Mouse (Mus musculus) hindbrain, embryonic 12.5 days (tissue): ENCODE measurements around the gene Ccdc141. TPM values are rescaled to one million over a fixed set of nuclear protein-coding genes. Genes with fewer than 3 reads are reported as not detected.

Experiments
- ATAC-seq: fragments of 200-750 bp; cut with Nextera tagmentation; 2 replicates; pipeline ENCODE4 v1.8.0; 2017; ENCODE audit warnings: moderate TSS enrichment; ENCODE audit not compliant: low FRiP score
- H3K27ac ChIP-seq: fragments of 300-500 bp; sonication (generic); 2 replicates; pipeline ENCODE4 v1.5.1; 2016; ENCODE audit warnings: mild to moderate bottlenecking
- H3K27me3 ChIP-seq: fragments of 300-500 bp; sonication (generic); 2 replicates; pipeline ENCODE4 v1.6.1; 2016; ENCODE audit warnings: mild to moderate bottlenecking
- H3K36me3 ChIP-seq: fragments of 300-500 bp; sonication (generic); 2 replicates; pipeline ENCODE4 v1.6.1; 2016; ENCODE audit warnings: mild to moderate bottlenecking
- H3K4me1 ChIP-seq: fragments of 300-500 bp; sonication (generic); 2 replicates; pipeline ENCODE4 v1.6.1; 2016
- H3K4me2 ChIP-seq: fragments of 300-500 bp; sonication (generic); replicated peaks from 2 replicates; pipeline ENCODE4 v1.6.1; 2016; ENCODE audit warnings: mild to moderate bottlenecking
- H3K4me3 ChIP-seq: fragments of 300-500 bp; sonication (generic); 2 replicates; pipeline ENCODE4 v1.5.1; 2016; ENCODE audit warnings: mild to moderate bottlenecking
- H3K9ac ChIP-seq: fragments of 300-500 bp; sonication (generic); 2 replicates; pipeline ENCODE4 v1.6.1; 2016; ENCODE audit warnings: mild to moderate bottlenecking, moderate library complexity
- H3K9me3 ChIP-seq: fragments of 300-500 bp; sonication (generic); replicated peaks from 2 replicates; pipeline ENCODE4 v1.6.1; 2016; ENCODE audit warnings: mild to moderate bottlenecking
- WGBS: fragments of 180-500 bp; shearing (Covaris S2); methylation state at CpG from one replicate; pipeline ENCODE4 v1.1.7; 2016; 5-methylcytosine and 5-hydroxymethylcytosine counted together
- microRNA-seq: library from miRNA; unstranded; fragments of <30 nt; microRNA quantifications from one replicate; pipeline ENCODE4, GENCODE M21; 2017
- polyA plus RNA-seq: library from polyadenylated mRNA; unstranded; fragments of >200 nt; fragmentation: Nextera tagmentation; extraction: Ambion mirVana; gene quantifications from 2 replicates; pipeline ENCODE4 v1.2.1, GENCODE M21; 2016

Gene Ccdc141
- polyA plus RNA-seq, 1 experiment from 2014 or later: 5.9 TPM

DNA sequence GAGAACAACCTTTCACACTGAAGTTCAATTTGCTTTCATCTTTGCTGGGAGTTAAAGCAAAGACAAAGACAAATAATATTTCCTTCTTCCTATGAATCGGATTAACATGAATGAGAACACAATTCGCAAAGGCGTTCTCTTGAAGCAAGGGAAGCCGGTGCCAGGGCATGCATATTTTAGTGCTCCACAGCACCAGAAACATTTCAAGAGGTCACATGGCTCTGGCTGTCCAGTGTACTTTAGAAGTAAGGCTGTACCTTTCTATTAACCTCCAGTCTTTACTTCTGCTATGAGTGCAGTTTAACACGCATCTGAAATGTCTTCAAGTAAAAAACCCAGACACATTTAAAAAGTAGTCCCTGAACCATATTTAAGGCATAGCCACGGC, 208.4 kb downstream of the Ccdc141 start:
- H3K27me3 ChIP-seq: no peaks in the 10 kb centered on the region
- H3K9me3 ChIP-seq: no peaks in the 10 kb centered on the region
- H3K4me1 ChIP-seq: no peaks in the 10 kb centered on the region
- no peak overlapping the region for H3K4me2 ChIP-seq
- no peaks in the 10 kb centered on the region for H3K36me3 ChIP-seq
- 85% methylated on average over 6 of the region's 6 CpGs for WGBS
- H3K4me3 ChIP-seq: no peak overlapping the region
- no peak for ATAC-seq
- no peak overlapping the region for H3K9ac ChIP-seq
- H3K27ac ChIP-seq: no peak overlapping the region

GRCm38 (mm10) chr2:76961420-76962044, 208.9 kb downstream of the Ccdc141 start:
- ATAC-seq: no peak

More at GRCm38 (mm10) chr2:76961420-76962044, 208.9 kb downstream of the Ccdc141 start:
- Histone ChIP-seq H3K4me3 (no peak overlapping the region), H3K4me1 (no peaks in the 10 kb centered on the region), H3K9me3 (no peaks in the 10 kb centered on the region), H3K27me3 (no peaks in the 10 kb centered on the region), H3K36me3 (no peaks in the 10 kb centered on the region), H3K4me2 (no peak overlapping the region), H3K27ac (no peak overlapping the region), H3K9ac (no peak overlapping the region)
- 87% methylated on average over 10 of the region's 10 CpGs for WGBS

Small RNAs within 50 kb of the gene (microRNA-seq; reads per million reads assigned to microRNA genes)
- gene Gm44360: not detected

Other genes with a start within 250 kb of the Ccdc141 start
- 2.5 and 19.0 TPM in 2 replicates for gene Ttn, start 188.1 kb downstream of the Ccdc141 start, polyA plus RNA-seq
- 33.8 and 34.4 TPM in 2 replicates for gene Sestd1, start 110.0 kb upstream of the Ccdc141 start, polyA plus RNA-seq